Mouse (Mus musculus) limb, embryonic 13.5 days (tissue): ENCODE results near the gene Selenos. TPM values are rescaled to one million over a fixed set of nuclear protein-coding genes. Genes with fewer than 3 reads are reported as not detected.
A peak's percentile ranks its signal among the peaks of the same experiment; 100 is the strongest.
"Not testable (repeated sequence)": the region's sequence is repeated elsewhere in the genome, so short reads cannot be mapped to it uniquely, and the experiment has no call there.

Experiments
- ATAC-seq: fragments of 200-750 bp; cut with Nextera tagmentation; 2 replicates; pipeline ENCODE4 v1.8.0; 2017; ENCODE audit warnings: low read depth, moderate number of reproducible peaks, moderate TSS enrichment; ENCODE audit not compliant: low FRiP score
- H3K27ac ChIP-seq: fragments of 300-500 bp; sonication (generic); 2 replicates; pipeline ENCODE4 v1.5.1; 2015; ENCODE audit warnings: inconsistent platforms, mild to moderate bottlenecking, moderate library complexity
- H3K27me3 ChIP-seq: fragments of 300-500 bp; sonication (generic); 2 replicates; pipeline ENCODE4 v1.6.1; 2015; ENCODE audit warnings: mild to moderate bottlenecking, inconsistent platforms
- H3K36me3 ChIP-seq: fragments of 300-500 bp; sonication (generic); 2 replicates; pipeline ENCODE4 v1.6.1; 2015; ENCODE audit warnings: inconsistent platforms, mild to moderate bottlenecking, moderate library complexity
- H3K4me1 ChIP-seq: fragments of 300-500 bp; sonication (generic); 2 replicates; pipeline ENCODE4 v1.6.1; 2015; ENCODE audit warnings: inconsistent platforms
- H3K4me2 ChIP-seq: fragments of 300-500 bp; sonication (generic); replicated peaks from 2 replicates; pipeline ENCODE4 v1.6.1; 2015; ENCODE audit warnings: inconsistent platforms, mild to moderate bottlenecking, moderate library complexity
- H3K4me3 ChIP-seq: fragments of 300-500 bp; sonication (generic); 2 replicates; pipeline ENCODE4 v1.5.1; 2015; ENCODE audit warnings: moderate library complexity, mild to moderate bottlenecking, inconsistent platforms
- H3K9ac ChIP-seq: fragments of 300-500 bp; sonication (generic); 2 replicates; pipeline ENCODE4 v1.6.1; 2015; ENCODE audit warnings: mild to moderate bottlenecking, inconsistent platforms
- H3K9me3 ChIP-seq: fragments of 300-500 bp; sonication (generic); 2 replicates; pipeline ENCODE4 v1.6.1; 2016; ENCODE audit warnings: inconsistent platforms
- WGBS: fragments of 180-500 bp; shearing (Covaris S2); methylation state at CpG from one replicate; pipeline ENCODE4 v1.1.7; 2015; 5-methylcytosine and 5-hydroxymethylcytosine counted together
- polyA plus RNA-seq: library from polyadenylated mRNA; unstranded; fragments of >200 nt; fragmentation: Nextera tagmentation; extraction: Ambion mirVana; gene quantifications from 2 replicates; pipeline ENCODE4 v1.2.1, GENCODE M21; 2015

The Selenos gene
- polyA plus RNA-seq, 1 experiment from 2014 or later: 121 TPM

GRCm38 (mm10) chr7:66053946-66054483 is 25.4 kb upstream of the Selenos start:
- Histone ChIP-seq H3K9me3 (0 out of 2 replicates have a peak, but pooled peaks cover 3% of the 10 kb centered on the region), H3K9ac (no peak overlapping the region), H3K27ac (no peak overlapping the region), H3K27me3 (no peaks in the 10 kb centered on the region), H3K4me2 (no peak overlapping the region), H3K4me3 (no peak overlapping the region), H3K36me3 (no peaks in the 10 kb centered on the region; the same call in 1 of the 2 replicates), H3K4me1 (no peaks in the 10 kb centered on the region)
- WGBS: 88% methylated on average over 4 of the region's 4 CpGs
- ATAC-seq: no peak

GRCm38 (mm10) chr7:66055356-66055755 is 24.1 kb upstream of the Selenos start:
- H3K9me3 ChIP-seq, H3K27me3 ChIP-seq, H3K4me1 ChIP-seq, H3K36me3 ChIP-seq, ATAC-seq, H3K4me3 ChIP-seq, H3K9ac ChIP-seq, H3K27ac ChIP-seq, H3K4me2 ChIP-seq: not testable (repeated sequence)
- WGBS: 12% methylated on average over 2 of the region's 2 CpGs

GRCm38 (mm10) chr7:66058703-66059102 is 20.7 kb upstream of the Selenos start, which contains the start of gene Snrpa1:
TSS of gene Snrpa1 (plus strand) at chr7:66059003.
- Histone ChIP-seq H3K9ac (peak within 1 kb of the TSS; percentile 92), H3K4me3 (peak within 1 kb of the TSS; percentile 98), H3K9me3 (no peaks in the 10 kb centered on the region), H3K36me3 (peaks cover 15% of the 10 kb centered on the region), H3K27ac (no peak within 1 kb of the TSS), H3K4me1 (peaks cover 17% of the 10 kb centered on the region), H3K4me2 (peak within 1 kb of the TSS; percentile 89), H3K27me3 (no peaks in the 10 kb centered on the region)
- WGBS: 83% methylated on average over 1 of the region's 1 CpGs
- no peak for ATAC-seq

- Histone ChIP-seq H3K36me3 (peaks cover 27% of the 10 kb centered on the region), H3K4me2 (peak overlapping the region; percentile 89), H3K4me3 (peak overlapping the region; percentile 98), H3K4me1 (peaks cover 17% of the 10 kb centered on the region), H3K9me3 (no peaks in the 10 kb centered on the region), H3K9ac (peak overlapping the region; percentile 92), H3K27me3 (no peaks in the 10 kb centered on the region), H3K27ac (peak overlapping the region; percentile 80)
- ATAC-seq: peak; percentile 95
- WGBS: under 1% methylated on average over 64 of the region's 64 CpGs
These were observed 19.1 kb upstream of the Selenos start for GRCm38 (mm10) chr7:66060066-66060956.

GRCm38 (mm10) chr7:66061057-66061456 is 18.4 kb upstream of the Selenos start:
- no peak for ATAC-seq
- Histone ChIP-seq H3K4me2 (peak overlapping the region; percentile 89), H3K4me3 (peak overlapping the region; percentile 98), H3K27ac (no peak overlapping the region; the same call in 1 of the 2 replicates), H3K27me3 (no peaks in the 10 kb centered on the region), H3K9me3 (no peaks in the 10 kb centered on the region), H3K4me1 (peaks cover 17% of the 10 kb centered on the region), H3K9ac (peak overlapping the region; percentile 92), H3K36me3 (peaks cover 32% of the 10 kb centered on the region)
- WGBS: under 1% methylated on average over 14 of the region's 14 CpGs

GRCm38 (mm10) chr7:66076411-66076810 is 3.0 kb upstream of the Selenos start:
- no peaks in the 10 kb centered on the region for H3K27me3 ChIP-seq
- no peak overlapping the region for H3K4me3 ChIP-seq
- H3K9me3 ChIP-seq: no peaks in the 10 kb centered on the region
- H3K36me3 ChIP-seq: peaks cover 57% of the 10 kb centered on the region
- WGBS: 19% methylated on average over 2 of the region's 2 CpGs
- H3K4me1 ChIP-seq: peaks cover 32% of the 10 kb centered on the region
- no peak overlapping the region for H3K27ac ChIP-seq
- ATAC-seq: no peak
- no peak overlapping the region for H3K9ac ChIP-seq
- H3K4me2 ChIP-seq: no peak overlapping the region

- Histone ChIP-seq H3K9ac (peak overlapping the region; percentile 85), H3K27ac (peak overlapping the region; percentile 44; the same call in 1 of the 2 replicates), H3K4me3 (peak overlapping the region; percentile 87), H3K36me3 (peaks cover 51% of the 10 kb centered on the region), H3K4me1 (peaks cover 36% of the 10 kb centered on the region), H3K27me3 (no peaks in the 10 kb centered on the region), H3K9me3 (no peaks in the 10 kb centered on the region), H3K4me2 (peak overlapping the region; percentile 86)
- WGBS: 37% methylated on average over 5 of the region's 5 CpGs
- no peak for ATAC-seq
These were observed 773 bp downstream of the Selenos start for GRCm38 (mm10) chr7:66080231-66080613.

- Histone ChIP-seq H3K4me2 (no peak overlapping the region), H3K9ac (no peak overlapping the region), H3K36me3 (peaks cover 69% of the 10 kb centered on the region), H3K4me1 (peaks cover 20% of the 10 kb centered on the region), H3K27me3 (no peaks in the 10 kb centered on the region), H3K9me3 (no peaks in the 10 kb centered on the region), H3K27ac (no peak overlapping the region), H3K4me3 (no peak overlapping the region)
- 89% methylated on average over 6 of the region's 6 CpGs for WGBS
- ATAC-seq: no peak
These were observed 4.3 kb downstream of the Selenos start for GRCm38 (mm10) chr7:66083757-66084156.

GRCm38 (mm10) chr7:66084546-66084945 is 5.1 kb downstream of the Selenos start:
- no peak overlapping the region for H3K4me3 ChIP-seq
- no peaks in the 10 kb centered on the region for H3K9me3 ChIP-seq
- no peak overlapping the region for H3K9ac ChIP-seq
- no peak overlapping the region for H3K27ac ChIP-seq
- ATAC-seq: no peak
- no peaks in the 10 kb centered on the region for H3K27me3 ChIP-seq
- 88% methylated on average over 7 of the region's 7 CpGs for WGBS
- peaks cover 17% of the 10 kb centered on the region for H3K4me1 ChIP-seq
- H3K36me3 ChIP-seq: peaks cover 75% of the 10 kb centered on the region
- H3K4me2 ChIP-seq: no peak overlapping the region

GRCm38 (mm10) chr7:66087652-66088051 is 8.2 kb downstream of the Selenos start:
- Histone ChIP-seq H3K9ac (no peak overlapping the region), H3K4me3 (no peak overlapping the region), H3K27ac (no peak overlapping the region), H3K4me1 (no peaks in the 10 kb centered on the region), H3K4me2 (no peak overlapping the region), H3K9me3 (no peaks in the 10 kb centered on the region), H3K36me3 (peaks cover 98% of the 10 kb centered on the region), H3K27me3 (no peaks in the 10 kb centered on the region)
- ATAC-seq: no peak
- 86% methylated on average over 4 of the region's 4 CpGs for WGBS

GRCm38 (mm10) chr7:66088077-66088476 is 8.6 kb downstream of the Selenos start:
- no peaks in the 10 kb centered on the region for H3K27me3 ChIP-seq
- WGBS: 85% methylated on average over 2 of the region's 2 CpGs
- no peak overlapping the region for H3K4me3 ChIP-seq
- ATAC-seq: no peak
- H3K4me1 ChIP-seq: no peaks in the 10 kb centered on the region
- no peak overlapping the region for H3K27ac ChIP-seq
- no peaks in the 10 kb centered on the region for H3K9me3 ChIP-seq
- H3K36me3 ChIP-seq: peaks cover 98% of the 10 kb centered on the region
- no peak overlapping the region for H3K4me2 ChIP-seq
- no peak overlapping the region for H3K9ac ChIP-seq

- Histone ChIP-seq H3K9ac (no peak overlapping the region), H3K9me3 (no peaks in the 10 kb centered on the region), H3K4me2 (no peak overlapping the region), H3K4me3 (no peak overlapping the region), H3K36me3 (peaks cover 74% of the 10 kb centered on the region), H3K27ac (no peak overlapping the region), H3K27me3 (no peaks in the 10 kb centered on the region), H3K4me1 (no peaks in the 10 kb centered on the region)
- no peak for ATAC-seq
- 90% methylated on average over 11 of the region's 11 CpGs for WGBS
These were observed 11.3 kb downstream of the Selenos start for GRCm38 (mm10) chr7:66090676-66091190.
